Mouse (Mus musculus) cerebellum, postnatal 36 days (tissue): ENCODE measurements at regions not wholly inside any gene's neighbourhood (a gene's known extent, or its start where the extent isn't known, plus 50 kb on each side); places are given as distances from the start of the nearest gene placed in this dataset.

ENCODE experiments used
- DNase-seq, 2 experiments: peaks; one replicate each; pipeline ENCODE4 v3.0.0; 2021 to 2022; ENCODE audit warnings: mixed read lengths in 2 of 2

- no peak for DNase-seq
Observed at GRCm38 (mm10) chr11:79823631-79824310, 138.4 kb downstream of the Utp6 start.

GRCm38 (mm10) chr11:79821986-79822385, 140.2 kb downstream of the Utp6 start:
- DNase-seq = peak; percentile 29 to 41

GRCm38 (mm10) chr11:79815156-79815555, 147.0 kb downstream of the Utp6 start:
- no peak for DNase-seq

- DNase-seq = no peak
Observed at GRCm38 (mm10) chr11:79806911-79807466, 155.2 kb downstream of the Utp6 start.

- no peak for DNase-seq
Observed at GRCm38 (mm10) chr11:79806417-79806816, 155.8 kb downstream of the Utp6 start.

- DNase-seq = no peak
Observed at GRCm38 (mm10) chr11:79805981-79806415, 156.2 kb downstream of the Utp6 start.

GRCm38 (mm10) chr11:79803971-79804370, 158.2 kb downstream of the Utp6 start:
- no peak for DNase-seq

GRCm38 (mm10) chr11:79803006-79803405, 159.2 kb downstream of the Utp6 start:
- peak; percentile 59 to 67 for DNase-seq

GRCm38 (mm10) chr11:79802566-79802965, 159.6 kb downstream of the Utp6 start:
- DNase-seq = no peak

GRCm38 (mm10) chr11:79800256-79800655, 161.9 kb downstream of the Utp6 start:
- no peak for DNase-seq

- no peak for DNase-seq
Observed at GRCm38 (mm10) chr11:79788251-79788741, 173.9 kb downstream of the Utp6 start.

- DNase-seq = no peak
Observed at GRCm38 (mm10) chr11:79787766-79788165, 174.4 kb downstream of the Utp6 start.

- DNase-seq = no peak
Observed at GRCm38 (mm10) chr11:79784071-79784470, 178.1 kb downstream of the Utp6 start.

GRCm38 (mm10) chr11:79781966-79782365, 180.2 kb downstream of the Utp6 start:
- no peak for DNase-seq

GRCm38 (mm10) chr11:79779756-79780155, 182.4 kb downstream of the Utp6 start:
- DNase-seq = no peak

- no peak for DNase-seq
Observed at GRCm38 (mm10) chr11:79778522-79778921, 183.7 kb downstream of the Utp6 start.

GRCm38 (mm10) chr11:79777988-79778387, 184.2 kb downstream of the Utp6 start:
- no peak for DNase-seq

GRCm38 (mm10) chr11:79776577-79776976, 185.6 kb downstream of the Rab11fip4 start:
- no peak for DNase-seq

GRCm38 (mm10) chr11:79773755-79774154, 182.7 kb downstream of the Rab11fip4 start:
- no peak for DNase-seq

- no peak for DNase-seq
Observed at GRCm38 (mm10) chr11:79771431-79771830, 180.4 kb downstream of the Rab11fip4 start.

GRCm38 (mm10) chr11:79767111-79767510, 176.1 kb downstream of the Rab11fip4 start:
- no peak for DNase-seq

GRCm38 (mm10) chr11:79766036-79766435, 175.0 kb downstream of the Rab11fip4 start:
- no peak for DNase-seq

- no peak for DNase-seq
Observed at GRCm38 (mm10) chr11:79765396-79765795, 174.4 kb downstream of the Rab11fip4 start.

- DNase-seq = no peak
Observed at GRCm38 (mm10) chr11:79764026-79764425, 173.0 kb downstream of the Rab11fip4 start.

- no peak for DNase-seq
Observed at GRCm38 (mm10) chr11:79762654-79763053, 171.6 kb downstream of the Rab11fip4 start.
